Mouse (Mus musculus) midbrain, embryonic 14.5 days (tissue): ENCODE data around the gene Terf2. TPM values are rescaled to one million over a fixed set of nuclear protein-coding genes. Genes with fewer than 3 reads are reported as not detected.

Experiments
- microRNA-seq: library from miRNA; unstranded; fragments of <30 nt; microRNA quantifications from one replicate; pipeline ENCODE4, GENCODE M21; 2016
- polyA plus RNA-seq: library from polyadenylated mRNA; unstranded; fragments of >200 nt; fragmentation: Nextera tagmentation; extraction: Ambion mirVana; gene quantifications from 2 replicates; pipeline ENCODE4 v1.2.1, GENCODE M21; 2014

The Terf2 gene
- polyA plus RNA-seq, 1 experiment from 2014 or later: 23.3 TPM

Small RNAs within 50 kb of the gene (microRNA-seq; reads per million reads assigned to microRNA genes)
- 2.1 reads per million, percentile 12 among the genes with 10 or more reads in this experiment for gene Mir7075

Other genes with a start within 250 kb of the Terf2 start
- gene Has3, start 226.3 kb downstream of the Terf2 start, polyA plus RNA-seq: 0.70 and 1.8 TPM in 2 replicates
- gene Utp4, start 202.9 kb downstream of the Terf2 start, polyA plus RNA-seq: 39.8 and 44.8 TPM in 2 replicates
- 3.5 and 3.9 TPM in 2 replicates for gene Sntb2, start 160.8 kb downstream of the Terf2 start, polyA plus RNA-seq
- 152 and 153 TPM in 2 replicates for gene Vps4a, start 65.3 kb downstream of the Terf2 start, polyA plus RNA-seq
- gene Pdf, start 47.9 kb downstream of the Terf2 start, polyA plus RNA-seq: 29.1 and 33.0 TPM in 2 replicates
- gene Cog8, start 39.9 kb downstream of the Terf2 start, polyA plus RNA-seq: 36.1 and 41.4 TPM in 2 replicates
- gene Nip7, start 39.7 kb downstream of the Terf2 start, polyA plus RNA-seq: 73.3 and 78.7 TPM in 2 replicates
- gene Tmed6, start 30.9 kb downstream of the Terf2 start, polyA plus RNA-seq: not detected in 2 replicates
- 82.0 and 136 TPM in 2 replicates for gene Cyb5b, start 54.1 kb upstream of the Terf2 start, polyA plus RNA-seq
- gene Nfat5, start 196.9 kb upstream of the Terf2 start, polyA plus RNA-seq: 9.8 and 11.2 TPM in 2 replicates